Mouse (Mus musculus) heart, postnatal 0 days (tissue): ENCODE data around the gene Atp6v0e. TPM values are rescaled to one million over a fixed set of nuclear protein-coding genes. Genes with fewer than 3 reads are reported as not detected.

Experiments
- ATAC-seq: fragments of 200-750 bp; cut with Nextera tagmentation; 2 replicates; pipeline ENCODE4 v1.8.0; 2017; ENCODE audit warnings: low read depth, moderate number of reproducible peaks, moderate library complexity; ENCODE audit not compliant: insufficient read depth
- DNase-seq: peaks from one replicate; pipeline ENCODE4 v3.0.0-alpha.2; 2016; ENCODE audit warnings: low spot score
- H3K27ac ChIP-seq: fragments of 300-500 bp; sonication (generic); 2 replicates; pipeline ENCODE4 v1.5.1; 2014; ENCODE audit warnings: low read depth, mild to moderate bottlenecking
- H3K27me3 ChIP-seq: fragments of 300-500 bp; sonication (generic); 2 replicates; pipeline ENCODE4 v1.6.1; 2014; ENCODE audit warnings: low read length, mixed read lengths; ENCODE audit not compliant: control insufficient read depth, insufficient read depth
- H3K36me3 ChIP-seq: fragments of 300-500 bp; sonication (generic); replicated peaks from 2 replicates; pipeline ENCODE4 v1.6.1; 2014; ENCODE audit warnings: low read length, mixed read lengths; ENCODE audit not compliant: control insufficient read depth, insufficient read depth
- H3K4me1 ChIP-seq: fragments of 300-500 bp; sonication (generic); 2 replicates; pipeline ENCODE4 v1.6.1; 2014; ENCODE audit warnings: antibody characterized with exemption; ENCODE audit not compliant: control insufficient read depth, insufficient read depth
- H3K4me2 ChIP-seq: fragments of 300-500 bp; sonication (generic); 2 replicates; pipeline ENCODE4 v1.6.1; 2014; ENCODE audit warnings: low read depth, mild to moderate bottlenecking, low read length, moderate library complexity
- H3K4me3 ChIP-seq: fragments of 300-500 bp; sonication (generic); 2 replicates; pipeline ENCODE4 v1.5.1; 2014; ENCODE audit warnings: low read depth, low read length
- H3K9ac ChIP-seq: fragments of 300-500 bp; sonication (generic); replicated peaks from 2 replicates; pipeline ENCODE4 v1.6.1; 2014; ENCODE audit warnings: low read depth, low read length, mixed read lengths
- H3K9me3 ChIP-seq: fragments of 300-500 bp; sonication (generic); replicated peaks from 2 replicates; pipeline ENCODE4 v1.6.1; 2016; ENCODE audit warnings: low read length; ENCODE audit not compliant: control insufficient read depth
- CTCF ChIP-seq: IDR thresholded peaks from 2 replicates; pipeline ENCODE4 v1.5.1; 2016; ENCODE audit warnings: antibody characterized with exemption, control low read depth, low read depth
- EP300 ChIP-seq: IDR thresholded peaks from 2 replicates; pipeline ENCODE4 v1.6.1; 2016; ENCODE audit warnings: antibody characterized with exemption, low read depth
- WGBS: fragments of 180-500 bp; shearing (Covaris S2); extraction: QIAGEN DNeasy Blood & Tissue Kit; methylation state at CpG from one replicate; pipeline ENCODE4 v1.1.7; 2014; 5-methylcytosine and 5-hydroxymethylcytosine counted together
- polyA plus RNA-seq: library from polyadenylated mRNA; unstranded; fragments of >200 nt; fragmentation: Nextera tagmentation; extraction: Ambion mirVana; gene quantifications from 2 replicates; pipeline ENCODE4 v1.2.1, GENCODE M21; 2015
- total RNA-seq: library from RNA; depleted of rRNA; stranded (reverse); fragments of >200 nt; gene quantifications from 2 replicates; pipeline ENCODE4 v1.2.3, GENCODE M21; 2014; ENCODE audit warnings: low replicate concordance

Gene Atp6v0e
- total and polyA plus RNA-seq, 2 experiments from 2014 or later: 206 to 298 TPM

DNA sequence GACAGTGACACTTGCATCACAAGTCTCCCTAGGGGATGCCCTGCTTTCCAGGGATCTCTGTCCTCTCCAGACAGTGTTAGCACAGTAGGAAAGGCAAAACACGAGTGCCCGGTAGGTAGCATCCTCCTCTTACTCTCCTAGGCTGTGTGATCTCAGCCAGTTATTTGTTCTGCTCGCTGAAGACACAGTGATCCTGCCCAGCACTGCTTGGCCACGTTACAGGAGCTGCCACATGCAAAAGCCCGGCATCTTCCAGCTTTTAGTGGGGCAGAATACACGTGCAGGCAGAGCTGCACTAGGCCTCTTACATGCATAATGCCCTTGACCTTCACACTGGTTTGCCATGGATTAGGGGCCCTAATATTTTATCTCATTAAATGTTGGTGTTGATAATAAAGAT, 43.5 kb upstream of the Atp6v0e start:
- peaks cover 44% of the 10 kb centered on the region for H3K36me3 ChIP-seq
- H3K4me1 ChIP-seq: peaks cover 12% of the 10 kb centered on the region
- H3K9ac ChIP-seq: no peak overlapping the region
- TF ChIP-seq EP300 (no peak), CTCF (no peak)
- no peak overlapping the region for H3K4me3 ChIP-seq
- no peak overlapping the region for H3K27ac ChIP-seq
- ATAC-seq (no peak), DNase-seq (no peak)
- no peak overlapping the region for H3K4me2 ChIP-seq
- no peaks in the 10 kb centered on the region for H3K9me3 ChIP-seq
- no peaks in the 10 kb centered on the region for H3K27me3 ChIP-seq
- WGBS: 71% methylated on average over 6 of the region's 6 CpGs

DNA sequence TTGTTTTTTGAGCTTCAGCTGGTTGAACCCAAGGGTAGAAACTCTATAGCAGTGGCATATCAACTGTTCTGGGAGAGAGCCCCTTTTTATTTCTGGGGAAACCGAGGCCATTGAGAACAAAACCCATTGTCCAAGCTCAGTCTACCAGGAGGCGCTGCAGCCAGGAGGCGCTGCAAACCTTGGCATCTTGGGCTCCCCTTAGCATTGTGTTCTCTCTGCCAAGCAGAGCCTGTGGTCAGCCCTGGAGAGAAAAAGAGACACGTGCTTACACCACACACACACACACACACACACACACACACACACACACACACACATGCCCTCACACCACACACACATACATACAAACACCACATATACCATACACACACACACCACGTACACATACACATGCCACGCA, 42.7 kb upstream of the Atp6v0e start:
- Histone ChIP-seq H3K4me3 (no peak overlapping the region), H3K27ac (peak overlapping the region; percentile 74), H3K4me1 (peaks cover 8% of the 10 kb centered on the region), H3K9ac (no peak overlapping the region), H3K4me2 (no peak overlapping the region), H3K9me3 (no peaks in the 10 kb centered on the region), H3K27me3 (no peaks in the 10 kb centered on the region), H3K36me3 (peaks cover 51% of the 10 kb centered on the region)
- ATAC-seq (no peak), DNase-seq (no peak)
- TF ChIP-seq EP300 (no peak), CTCF (no peak)
- 93% methylated on average over 6 of the region's 6 CpGs for WGBS

GRCm38 (mm10) chr17:26620786-26621766, 42.0 kb upstream of the Atp6v0e start:
- Histone ChIP-seq H3K27me3 (no peaks in the 10 kb centered on the region), H3K36me3 (peaks cover 54% of the 10 kb centered on the region), H3K27ac (peak overlapping the region; percentile 74), H3K9ac (0 out of 2 replicates have a peak overlapping the region, but pooled peaks have one; percentile 2), H3K9me3 (no peaks in the 10 kb centered on the region), H3K4me1 (peaks cover 8% of the 10 kb centered on the region), H3K4me3 (no peak overlapping the region), H3K4me2 (no peak overlapping the region)
- 65% methylated on average over 17 of the region's 17 CpGs for WGBS
- TF ChIP-seq EP300 (peak; percentile 87), CTCF (no peak)
- ATAC-seq: peak; percentile 62
- DNase-seq: peak; percentile 32

DNA sequence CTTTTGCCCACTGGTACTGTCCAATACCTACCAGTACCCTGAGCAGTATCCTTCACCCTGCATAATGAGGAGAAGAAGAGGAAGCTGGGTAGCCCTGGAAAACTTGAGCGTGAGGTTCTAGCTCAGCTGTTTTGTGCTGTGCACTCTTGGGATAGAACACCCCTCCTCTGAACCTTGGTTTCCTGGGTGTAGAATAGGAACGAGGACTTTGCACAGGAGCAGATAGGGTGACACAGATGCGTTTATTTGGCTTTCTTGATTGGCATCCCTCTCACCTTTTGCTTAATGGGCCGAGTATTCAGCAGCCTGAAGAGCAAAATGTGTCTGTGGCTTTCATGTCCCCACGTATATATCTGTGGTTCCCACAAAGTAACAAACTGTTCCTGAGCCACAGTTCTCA, 41.1 kb upstream of the Atp6v0e start:
- Histone ChIP-seq H3K27me3 (no peaks in the 10 kb centered on the region), H3K4me1 (peaks cover 8% of the 10 kb centered on the region), H3K4me3 (no peak overlapping the region), H3K36me3 (peaks cover 52% of the 10 kb centered on the region), H3K9ac (0 out of 2 replicates have a peak overlapping the region, but pooled peaks have one; percentile 2), H3K9me3 (no peaks in the 10 kb centered on the region), H3K27ac (peak overlapping the region; percentile 74; the same call in 1 of the 2 replicates), H3K4me2 (no peak overlapping the region)
- DNase-seq (no peak), ATAC-seq (no peak)
- TF ChIP-seq CTCF: no peak
- no peak for TF ChIP-seq EP300
- WGBS: 74% methylated on average over 5 of the region's 5 CpGs

DNA sequence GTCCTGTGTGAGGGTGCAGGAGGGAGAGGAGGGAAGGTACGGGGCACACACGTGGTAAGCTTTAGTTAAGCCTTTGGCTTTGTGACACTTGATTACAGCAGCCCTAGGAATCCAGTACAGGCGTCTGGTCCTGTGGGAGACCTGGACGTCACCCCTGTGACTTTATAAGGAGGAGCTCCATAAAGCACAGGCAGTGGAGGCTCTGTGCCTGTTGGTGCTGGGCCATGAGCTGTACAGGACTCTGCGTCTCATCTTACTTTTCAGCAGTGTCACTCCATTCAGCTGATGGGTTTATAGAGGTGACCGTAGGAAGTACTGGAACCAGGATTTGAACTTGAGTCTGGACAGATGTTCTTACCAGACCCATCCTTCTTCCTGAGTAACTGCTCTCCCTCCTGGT, 39.0 kb upstream of the Atp6v0e start:
- no peak for DNase-seq
- Histone ChIP-seq H3K9me3 (no peaks in the 10 kb centered on the region), H3K36me3 (peaks cover 42% of the 10 kb centered on the region), H3K4me2 (no peak overlapping the region), H3K27me3 (no peaks in the 10 kb centered on the region), H3K9ac (no peak overlapping the region), H3K4me1 (peaks cover 8% of the 10 kb centered on the region), H3K4me3 (no peak overlapping the region), H3K27ac (no peak overlapping the region)
- ATAC-seq: no peak
- 64% methylated on average over 6 of the region's 6 CpGs for WGBS
- TF ChIP-seq EP300 (no peak), CTCF (no peak)
